Mouse (Mus musculus): ENCODE data around the gene Man2b2.

- TF ChIP-seq CTCF (IDR thresholded peaks at IDR 0.05; ENCODE audit: low read depth) (no peak), EP300 (IDR thresholded peaks at IDR 0.05; ENCODE audit: low read depth) (no peak)
Observed at GRCm38 (mm10) chr5:36809123-36809522, 21.3 kb downstream of the Man2b2 start.

All from liver, postnatal 0 days (tissue).